Mouse (Mus musculus) R1 (cell line): ENCODE measurements at regions not wholly inside any gene's neighbourhood (a gene's known extent, or its start where the extent isn't known, plus 50 kb on each side); places are given as distances from the start of the nearest gene placed in this dataset.

Source experiments
- DNase-seq: peaks from one replicate; pipeline ENCODE4 v3.0.0-alpha.2; 2018; ENCODE audit warnings: low read depth, low spot score

DNA sequence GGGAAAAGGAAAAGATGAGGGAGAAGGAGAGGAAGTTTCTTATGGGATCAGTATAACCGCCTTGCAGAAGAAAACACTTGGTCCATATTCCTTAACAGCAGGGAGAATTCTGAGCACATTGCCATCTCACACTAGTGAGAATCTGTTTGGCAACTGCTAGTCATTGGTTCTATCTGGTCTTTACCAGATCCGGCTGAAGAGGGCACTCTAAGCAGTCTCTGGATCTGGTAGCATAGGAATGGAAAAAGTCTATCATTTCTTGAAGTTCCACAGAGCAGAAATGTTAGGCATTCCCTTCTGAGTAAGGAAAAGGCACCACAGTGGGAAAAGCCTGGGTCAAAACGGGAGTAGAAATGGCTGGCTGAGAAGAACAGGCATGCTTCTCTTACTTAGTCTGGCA is 315.4 kb upstream of the Apob start:
- no peak for DNase-seq

DNA sequence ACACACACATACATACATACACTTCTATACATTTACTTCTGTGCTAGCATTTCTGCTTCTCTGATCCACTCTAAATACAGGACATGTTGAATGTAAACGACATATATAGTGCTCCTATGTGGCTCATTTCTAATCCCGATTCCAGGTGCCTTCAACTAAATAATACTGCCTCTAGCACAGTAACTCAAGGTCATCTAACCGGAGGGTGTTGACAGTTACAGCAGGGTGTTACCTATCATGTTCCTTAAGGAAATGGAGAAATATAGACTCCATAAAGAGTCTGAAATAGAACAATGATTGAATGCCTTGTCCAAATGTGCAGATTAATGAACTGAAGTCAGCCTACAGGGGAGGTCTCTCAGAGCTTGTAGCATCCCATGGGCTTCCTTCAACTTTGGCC is 307.3 kb upstream of the Apob start:
- DNase-seq: no peak

DNA sequence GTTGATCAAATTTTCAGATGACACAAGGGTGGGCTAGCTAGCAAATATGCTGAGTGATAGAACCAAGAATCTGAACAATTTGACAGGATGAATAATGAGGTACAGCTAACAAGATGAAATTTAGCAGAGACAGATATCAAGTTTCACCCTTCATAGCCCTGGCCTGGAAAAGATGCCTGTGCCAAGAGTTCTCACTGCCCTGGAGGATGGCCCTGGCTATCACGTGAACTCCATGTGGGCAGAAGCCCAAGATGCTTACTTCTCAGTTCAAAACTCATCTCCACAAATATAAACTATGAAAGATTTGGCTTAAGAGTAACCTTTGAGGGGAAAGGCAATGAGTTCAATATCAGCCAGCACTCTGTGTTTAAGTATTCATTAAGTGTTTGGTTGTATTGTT is 306.9 kb upstream of the Apob start:
- no peak for DNase-seq

DNA sequence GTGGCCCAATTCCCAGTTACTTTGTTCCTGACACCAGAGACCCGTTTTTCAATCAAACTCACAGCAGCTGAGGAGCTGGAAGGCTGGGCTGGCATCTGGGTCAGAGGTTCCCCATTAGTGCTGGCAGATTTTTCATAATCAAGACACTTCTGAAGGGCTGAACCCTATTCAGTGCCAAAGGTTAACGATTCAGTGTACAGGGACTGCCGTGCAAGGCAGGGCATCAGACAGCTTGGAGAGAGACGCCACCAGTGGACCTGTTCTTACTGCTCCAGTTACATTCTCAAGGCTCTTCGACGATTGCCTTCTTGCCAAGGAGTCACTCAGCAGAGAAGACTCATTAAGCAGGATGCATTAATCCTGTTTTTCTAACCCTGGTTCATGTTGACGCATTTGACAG is 285.5 kb upstream of the Apob start:
- no peak for DNase-seq

DNA sequence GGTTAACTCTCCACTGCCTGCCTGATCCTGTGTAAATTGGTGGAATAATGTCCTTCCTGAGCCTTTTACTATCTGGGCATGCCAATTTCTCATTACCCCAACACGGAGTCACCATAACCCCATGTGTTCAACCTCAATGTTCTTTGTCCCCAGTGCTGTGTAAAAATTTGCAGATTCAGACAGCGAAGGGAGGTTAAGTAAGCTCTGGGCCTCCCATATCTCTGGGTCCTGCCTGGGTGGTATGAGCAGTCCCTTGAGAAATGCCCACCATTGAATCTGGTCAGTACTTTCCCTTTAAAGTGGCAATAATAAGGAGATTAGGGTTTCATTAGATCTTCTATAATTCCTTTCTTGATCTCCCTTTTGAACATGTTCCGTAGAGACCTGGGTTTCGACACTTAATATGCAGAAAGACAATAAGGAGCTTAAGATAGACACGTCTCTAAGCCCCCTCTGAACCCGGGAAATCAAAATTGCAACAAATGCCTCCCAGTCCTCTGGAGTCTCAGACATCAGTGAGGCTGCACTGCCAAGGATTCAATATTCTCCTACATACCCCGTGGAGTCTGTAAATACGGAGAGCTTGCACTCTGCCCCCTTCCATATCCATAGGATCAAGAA is 279.0 kb upstream of the Apob start:
- DNase-seq: no peak

DNA sequence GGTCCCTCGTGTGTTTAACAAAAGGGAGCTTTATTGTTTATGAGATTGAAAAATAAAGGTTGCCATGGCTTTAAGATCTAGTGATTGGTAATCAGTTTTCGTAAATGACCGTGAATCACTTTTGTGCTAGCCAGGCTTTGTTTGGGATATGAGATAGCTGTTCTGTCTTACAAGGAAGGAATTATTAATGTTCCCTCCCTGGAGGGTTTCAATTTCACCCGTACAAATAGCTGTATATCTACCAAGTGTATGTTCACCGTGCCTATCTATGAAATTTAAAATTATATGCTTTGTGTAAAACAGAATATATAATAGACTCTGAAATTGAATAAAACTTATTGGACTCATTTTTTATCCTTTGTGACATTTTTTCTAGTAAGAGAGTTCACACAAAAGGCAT is 268.3 kb upstream of the Apob start:
- DNase-seq: no peak

DNA sequence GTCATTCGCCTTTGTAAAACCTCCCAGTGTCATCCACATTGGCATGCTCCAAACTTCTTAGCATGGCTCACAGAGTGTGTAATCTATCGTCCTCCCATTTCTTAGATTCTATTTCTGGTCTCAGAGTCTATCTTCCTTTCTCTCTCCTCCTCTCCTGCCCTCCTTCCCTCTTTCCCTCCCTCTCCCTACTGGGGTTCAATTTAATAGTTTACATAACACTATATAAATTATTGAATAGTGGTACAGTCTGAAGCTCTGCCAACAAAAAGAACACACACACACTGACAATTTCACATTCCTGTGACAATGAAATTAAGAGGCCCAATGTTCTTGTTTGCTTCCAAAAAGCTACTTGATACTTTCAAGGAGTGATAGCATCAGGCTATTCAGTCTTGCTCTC is 267.6 kb upstream of the Apob start:
- DNase-seq: no peak

DNA sequence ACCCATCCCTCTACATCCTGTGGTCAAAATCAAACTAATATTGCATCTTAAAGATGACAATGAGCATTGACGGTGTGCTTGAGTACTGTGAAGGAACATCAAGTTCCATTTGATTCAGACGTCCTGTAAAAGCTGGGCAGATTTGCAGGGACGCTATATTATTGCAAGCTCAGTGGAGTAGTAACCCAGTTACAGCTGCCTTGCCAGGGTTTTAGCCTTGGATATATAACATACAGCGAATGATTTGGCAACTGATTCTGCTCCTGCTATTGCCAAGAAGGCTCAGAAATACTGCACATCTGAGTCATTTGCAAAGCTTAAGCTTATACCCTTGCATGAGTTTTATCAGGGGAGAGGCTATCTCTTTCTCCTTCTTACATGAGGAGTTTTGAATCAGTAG is 262.4 kb upstream of the Apob start:
- DNase-seq: no peak

DNA sequence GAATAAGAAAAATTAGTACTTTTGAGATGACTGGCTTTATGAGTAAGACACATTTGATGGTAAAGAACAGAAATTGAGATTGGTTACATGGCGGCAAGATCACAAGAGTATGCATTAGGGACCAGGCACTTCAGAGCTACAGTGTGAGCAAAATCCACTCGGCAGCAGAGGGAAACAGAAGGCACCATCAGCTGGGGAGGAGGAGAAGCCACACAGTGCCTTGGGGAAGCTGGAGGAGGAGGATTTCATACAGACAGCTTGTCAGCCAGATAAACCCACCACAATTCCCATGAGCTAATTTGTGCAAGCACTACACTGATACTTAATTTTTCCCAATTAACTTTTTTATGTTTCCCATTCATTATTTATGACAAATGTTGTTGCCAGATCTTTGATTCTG is 258.9 kb upstream of the Apob start:
- no peak for DNase-seq

DNA sequence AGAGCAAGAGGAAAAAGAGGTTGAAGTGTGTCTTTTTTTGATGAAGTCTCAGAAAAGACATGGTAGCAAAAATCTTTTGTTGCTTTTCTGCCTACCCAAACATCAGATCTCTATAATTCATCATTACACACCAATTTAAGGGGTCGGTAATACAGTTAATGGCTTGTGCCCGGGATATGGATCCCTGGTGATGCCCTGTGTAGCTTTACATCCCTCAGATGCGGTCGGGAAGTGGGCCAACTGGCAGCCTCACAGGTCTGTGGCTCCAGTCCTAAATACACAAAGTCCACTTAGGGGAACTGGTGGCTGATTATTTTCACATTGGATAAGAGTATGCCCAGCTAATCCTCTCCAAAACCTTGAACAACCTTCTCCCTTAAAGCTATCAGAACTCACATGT is 258.4 kb upstream of the Apob start:
- no peak for DNase-seq

DNA sequence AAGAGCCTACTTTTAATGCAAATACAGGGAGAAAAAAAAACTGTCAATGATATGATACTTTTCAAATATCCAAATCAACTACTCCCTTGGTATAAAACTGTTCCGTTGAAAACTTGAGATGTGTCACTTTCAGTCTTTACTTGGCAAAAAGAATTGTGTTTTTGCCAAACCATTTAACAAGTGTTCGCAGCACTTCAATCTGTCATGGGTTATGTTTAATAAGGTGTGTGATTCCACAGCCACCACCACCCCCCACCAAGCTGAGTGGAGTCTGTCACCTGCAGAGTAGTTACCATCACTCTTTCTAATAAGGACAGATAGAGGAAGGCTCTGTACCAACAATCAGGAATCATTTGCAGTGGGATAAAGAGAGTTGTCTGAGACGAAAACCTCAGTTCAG is 252.5 kb upstream of the Apob start:
- no peak for DNase-seq

DNA sequence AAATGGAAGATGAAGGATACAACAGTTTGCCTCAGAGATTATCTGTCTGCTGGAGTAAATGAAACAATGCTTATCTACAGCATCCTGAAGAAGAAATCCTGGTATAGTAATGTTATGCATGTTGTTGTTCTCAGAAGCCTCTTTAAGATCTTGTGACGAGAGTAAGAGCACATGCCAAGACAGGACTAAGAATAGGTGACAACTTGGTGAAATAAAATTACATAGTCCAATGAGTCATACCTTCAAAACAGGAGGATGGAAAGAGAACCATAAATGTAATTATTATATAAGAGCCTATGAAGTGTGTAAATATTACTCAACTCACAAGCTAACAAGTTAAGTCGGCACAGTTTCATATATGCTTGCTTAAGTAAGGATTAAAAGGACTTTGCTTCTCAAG is 239.4 kb upstream of the Apob start:
- no peak for DNase-seq

DNA sequence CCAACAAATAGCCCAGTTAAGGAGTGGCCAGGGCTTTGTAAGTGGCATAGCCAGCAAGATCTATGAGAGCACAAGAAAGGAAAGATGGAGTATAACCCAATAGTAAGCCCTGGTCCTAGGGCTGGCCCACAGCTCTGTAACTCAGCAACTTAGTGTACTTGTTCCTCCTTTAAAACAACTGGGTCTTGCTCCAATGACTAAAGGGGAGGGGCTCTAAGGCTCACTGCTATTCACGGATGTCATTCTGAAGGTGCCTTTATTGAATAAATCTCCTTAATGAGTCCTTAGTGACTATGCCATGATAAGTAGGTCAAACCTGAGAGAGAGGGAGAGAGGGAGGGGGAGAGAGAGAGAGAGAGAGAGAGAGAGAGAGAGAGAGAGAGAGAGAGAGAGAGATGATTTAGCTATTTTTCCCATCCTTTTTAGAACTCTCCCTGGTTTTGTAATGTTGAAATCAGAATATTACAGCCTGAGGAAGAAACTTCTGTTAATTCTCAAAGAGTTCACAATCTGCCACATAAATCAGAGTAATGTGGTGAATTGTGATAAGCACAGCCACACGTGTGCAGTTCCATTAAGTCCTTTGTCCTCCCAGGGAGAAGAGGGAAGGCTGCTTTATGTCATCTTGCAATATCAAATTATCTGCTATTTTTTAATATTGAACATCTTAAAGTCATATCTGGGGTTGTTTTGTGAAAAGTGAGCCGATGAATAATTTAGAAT is 238.7 kb upstream of the Apob start:
- DNase-seq: no peak

DNA sequence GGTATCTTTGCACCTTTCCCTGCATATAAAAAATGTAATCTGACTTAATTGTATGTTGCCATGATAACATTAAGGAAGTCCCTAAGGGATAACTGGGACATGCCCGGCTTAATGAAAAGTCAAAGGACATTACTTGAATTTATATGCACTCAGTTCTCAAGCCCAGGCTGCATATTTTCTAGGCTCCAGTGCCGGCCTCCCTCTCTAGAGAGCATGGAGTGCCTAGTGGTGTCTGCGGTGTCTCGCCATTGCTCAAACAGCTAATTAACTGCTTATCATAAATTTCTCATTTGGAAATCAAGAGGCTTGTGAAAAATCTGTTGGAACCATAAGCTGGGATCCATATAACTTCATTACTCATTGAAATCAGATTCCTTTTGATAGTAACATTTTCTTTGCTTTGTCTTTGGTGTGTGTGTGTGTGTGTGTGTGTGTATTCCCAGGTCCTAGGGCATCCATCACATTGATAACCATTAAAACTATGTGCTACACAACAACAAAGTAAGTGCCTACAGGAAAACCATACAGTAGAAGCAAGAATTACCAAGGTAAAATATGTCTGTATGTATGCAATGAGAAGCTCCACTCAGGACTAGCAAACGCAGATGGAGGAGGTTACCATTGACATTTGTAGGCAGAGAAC is 238.0 kb upstream of the Apob start:
- DNase-seq: no peak

DNA sequence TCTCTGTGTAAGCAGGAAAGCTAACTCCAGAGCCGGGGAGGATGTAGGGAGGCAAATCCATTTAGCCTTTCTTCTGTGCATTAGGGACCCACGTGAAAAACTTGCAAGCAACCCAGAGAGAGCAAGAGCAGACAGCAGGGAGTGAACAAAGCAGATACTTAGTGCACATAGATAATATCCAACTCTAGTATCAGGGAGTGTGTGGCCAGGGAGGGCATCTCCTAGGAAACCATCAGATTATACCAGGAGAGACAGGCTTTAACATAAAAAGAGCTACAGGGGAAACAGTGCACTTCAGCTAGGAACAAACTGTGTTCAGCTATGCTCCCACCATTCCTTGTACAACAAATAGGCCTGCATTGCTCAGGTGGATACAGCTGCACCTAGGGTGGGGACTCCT is 230.7 kb upstream of the Apob start:
- DNase-seq: no peak

DNA sequence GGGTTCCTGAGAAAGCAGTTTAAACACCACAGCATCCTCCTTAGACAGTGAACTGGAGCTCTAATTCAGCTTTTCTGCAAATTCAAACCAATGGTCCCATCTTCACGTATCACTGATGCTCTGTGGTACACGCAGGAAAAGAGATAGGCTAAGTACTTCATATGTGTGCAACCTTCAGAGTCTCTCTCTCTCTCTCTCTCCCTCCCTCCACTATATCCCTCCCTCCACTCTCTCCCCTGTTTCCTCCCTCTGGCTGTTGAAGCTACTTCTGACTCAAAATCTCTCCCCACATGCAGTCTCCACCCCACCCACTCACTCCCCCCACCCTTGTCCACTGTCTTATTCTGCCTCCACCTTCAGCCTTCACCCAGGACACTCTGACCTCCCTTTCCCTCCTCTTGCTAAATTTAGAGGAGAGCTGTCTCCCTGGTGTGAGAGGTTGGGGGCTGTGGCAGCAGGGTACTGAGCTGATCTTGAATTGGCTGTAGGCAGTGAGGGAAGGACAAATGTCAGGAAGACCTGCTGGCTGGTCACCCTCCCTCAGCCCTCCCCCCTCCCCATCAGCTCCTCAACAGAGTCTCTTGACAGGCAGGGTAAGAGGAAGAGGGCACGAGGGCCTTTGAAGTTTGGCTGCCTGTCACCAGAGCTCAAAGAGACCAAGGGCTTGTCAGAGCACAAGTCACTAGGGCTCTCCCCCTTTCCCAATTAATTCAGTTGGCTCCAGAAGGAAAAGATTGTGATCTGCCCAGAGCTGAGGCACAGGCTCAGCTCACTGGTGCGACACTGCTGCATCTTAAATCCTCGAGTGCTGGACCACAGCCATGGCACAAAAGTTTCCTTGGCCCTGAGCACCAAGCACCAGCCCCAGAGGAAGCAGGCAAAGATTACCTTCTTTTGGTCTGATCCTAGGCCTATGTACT is 227.9 kb upstream of the Apob start:
- DNase-seq: no peak

DNA sequence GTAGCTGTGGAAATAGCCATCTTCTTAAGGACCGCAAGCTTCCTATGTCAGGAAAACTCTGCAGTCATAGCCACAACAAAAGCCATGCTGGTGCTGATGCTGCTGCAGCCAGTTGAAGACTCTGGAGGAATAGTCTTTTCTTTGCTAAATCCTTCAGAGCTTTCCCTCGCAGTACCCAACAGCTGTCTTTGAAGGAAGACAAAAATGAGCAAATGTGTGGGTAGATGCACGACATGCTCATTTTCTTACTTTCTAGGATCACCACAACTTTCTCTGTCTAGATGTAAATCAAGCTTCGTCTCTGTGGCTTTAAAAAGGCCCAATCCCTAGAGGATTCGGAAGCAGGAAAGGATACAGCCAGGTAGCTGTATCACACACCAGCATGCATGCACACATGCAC is 222.6 kb upstream of the Apob start:
- DNase-seq: no peak

DNA sequence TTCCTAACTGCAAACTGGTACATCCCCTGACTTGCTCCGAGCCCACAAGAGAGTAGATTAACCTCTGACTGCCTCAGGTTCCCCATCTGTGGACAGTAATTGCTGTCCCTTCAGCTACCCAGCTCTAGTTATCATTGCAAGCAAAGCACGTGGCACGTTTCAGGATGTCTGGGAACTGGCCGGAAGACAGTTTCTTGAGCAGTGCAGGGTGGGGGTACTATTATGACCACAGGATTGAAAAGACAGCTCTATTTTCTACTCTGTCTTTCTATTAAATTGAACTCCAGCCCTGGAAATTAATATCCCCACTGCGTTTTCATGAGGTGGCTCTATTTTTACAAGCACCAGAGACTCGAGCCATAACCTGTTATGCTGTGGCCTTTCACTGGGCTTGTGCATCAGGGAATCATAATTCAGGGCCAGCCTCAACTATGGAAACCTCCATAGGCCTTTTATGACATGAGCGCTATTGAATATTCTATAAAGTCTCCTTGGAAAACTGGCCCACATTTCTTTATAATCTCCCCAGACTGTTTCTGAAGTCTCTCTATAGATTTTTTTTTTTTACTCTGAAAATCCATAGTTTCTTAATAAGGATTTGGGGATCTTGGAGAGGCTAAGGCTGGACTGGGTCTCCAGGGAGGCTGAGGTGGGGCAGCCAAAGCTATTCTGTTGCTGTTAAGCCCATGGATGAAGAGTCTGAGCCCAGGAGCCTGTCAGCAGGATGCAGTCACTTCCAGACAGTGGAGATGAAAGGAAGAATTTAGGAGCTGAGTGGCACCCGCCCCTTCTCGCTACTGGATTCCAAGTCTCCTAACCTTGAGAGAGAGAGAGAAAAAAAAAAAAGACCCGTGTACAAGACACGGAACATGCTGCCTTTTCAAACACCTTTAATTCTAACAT is 212.4 kb upstream of the Apob start:
- no peak for DNase-seq

DNA sequence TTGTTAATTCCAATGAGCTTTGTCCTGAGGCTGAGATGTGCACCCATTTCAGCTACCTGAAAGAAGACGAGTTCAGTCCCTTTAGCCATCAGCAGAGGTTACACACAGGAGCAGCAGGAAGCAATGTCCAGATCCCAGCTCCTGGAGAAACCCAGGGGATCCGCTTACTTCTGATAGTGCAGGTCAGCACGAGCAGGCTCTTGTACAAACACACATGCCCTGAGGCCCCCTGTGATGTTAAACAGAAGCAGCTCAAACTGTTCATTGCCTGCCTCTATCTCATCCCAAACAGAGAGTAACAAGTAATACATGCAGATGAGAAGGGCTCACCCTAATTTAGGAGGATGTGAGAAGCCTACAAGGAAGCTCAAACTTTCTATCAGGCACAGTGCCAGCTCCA is 203.3 kb upstream of the Apob start:
- DNase-seq: no peak

DNA sequence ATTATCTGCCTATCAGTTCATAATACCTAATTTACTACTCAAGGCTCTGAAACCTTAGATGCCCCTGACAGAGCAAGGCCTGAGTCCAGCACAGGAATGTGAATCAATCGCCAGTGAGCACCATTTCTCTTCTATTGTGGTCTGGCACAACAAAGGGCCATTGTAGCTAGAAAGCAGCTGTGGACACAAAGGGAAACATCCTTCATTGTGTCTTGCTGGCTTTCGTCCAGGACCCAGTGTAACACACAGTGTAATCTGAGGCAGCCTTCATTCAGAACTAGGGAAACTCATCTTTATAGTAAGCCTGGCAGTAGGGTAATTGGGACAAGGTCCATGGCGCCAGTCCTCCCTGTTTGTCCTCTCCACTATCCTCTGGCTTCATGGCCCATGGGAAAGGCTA is 201.1 kb upstream of the Apob start:
- DNase-seq: no peak
